Mouse (Mus musculus) regulatory T cell (primary cell): ENCODE data around the gene Zmynd10.

ENCODE experiments used
- in situ Hi-C: fragments of 300-600 bp; cut with MboI, MseI; formaldehyde crosslinking; loops from one replicate; pipeline ENCODE4 v1.15.1; 2025; ENCODE audit warnings: high pct_unique_total_duplicates

Gene Zmynd10

DNA sequence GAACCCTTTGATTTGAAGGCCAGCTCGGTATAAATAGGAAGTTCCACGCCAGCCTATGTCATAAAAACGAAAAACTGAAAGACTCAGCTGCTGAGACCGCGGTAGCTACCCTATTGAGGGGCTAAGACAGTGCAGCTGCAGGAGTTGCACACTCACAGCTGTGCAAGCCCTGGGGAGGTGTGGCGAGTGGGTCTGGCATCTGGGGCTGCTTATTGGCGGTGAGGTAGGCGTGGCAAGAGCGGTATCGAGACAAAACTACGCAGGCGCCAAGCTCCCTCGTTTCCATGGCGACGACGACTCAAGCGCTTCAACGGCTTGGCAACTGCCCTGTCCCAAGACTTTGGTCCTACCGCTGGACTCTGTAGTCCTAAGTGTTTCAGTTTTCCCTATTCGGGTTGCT is at the start of gene Zmynd10:
Gene Zmynd10, plus strand, starts transcription at position 273 of the 400 bp plus-strand sequence.
- in situ Hi-C loops, result loop anchor here (10.0 kb wide), 1 partner anchor 1182 kb away; the partner anchor contains the start of gene Dusp7

DNA sequence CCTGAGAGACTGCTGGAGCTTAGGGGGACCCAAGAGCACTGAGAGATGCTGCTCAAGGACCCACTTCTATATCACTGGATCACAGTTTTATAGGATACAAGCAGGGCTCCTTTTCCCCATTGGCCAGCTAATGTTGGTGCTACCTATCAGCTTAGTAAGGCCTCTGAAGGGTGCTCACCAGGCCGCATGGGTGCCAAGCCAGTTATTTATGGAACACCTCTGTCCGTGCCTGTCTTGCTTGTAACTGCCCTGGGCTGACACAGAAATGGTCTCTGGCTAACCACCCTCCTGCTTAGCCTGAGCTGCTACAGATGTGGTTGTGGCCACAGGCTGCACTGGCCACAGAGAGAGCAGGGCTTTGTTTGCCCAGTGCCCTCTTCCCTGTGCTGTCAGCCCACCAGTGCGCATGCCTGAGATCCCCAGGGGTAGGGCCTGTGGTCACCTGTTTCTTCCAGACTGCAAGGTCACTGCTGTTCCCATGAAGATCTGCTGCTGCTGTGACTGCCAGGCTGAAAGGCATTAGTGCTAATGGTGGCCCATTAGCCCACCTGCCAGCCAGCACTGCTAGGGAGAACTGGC is 46.3 kb upstream of the Zmynd10 start:
- in situ Hi-C loops, result no loop called here

DNA sequence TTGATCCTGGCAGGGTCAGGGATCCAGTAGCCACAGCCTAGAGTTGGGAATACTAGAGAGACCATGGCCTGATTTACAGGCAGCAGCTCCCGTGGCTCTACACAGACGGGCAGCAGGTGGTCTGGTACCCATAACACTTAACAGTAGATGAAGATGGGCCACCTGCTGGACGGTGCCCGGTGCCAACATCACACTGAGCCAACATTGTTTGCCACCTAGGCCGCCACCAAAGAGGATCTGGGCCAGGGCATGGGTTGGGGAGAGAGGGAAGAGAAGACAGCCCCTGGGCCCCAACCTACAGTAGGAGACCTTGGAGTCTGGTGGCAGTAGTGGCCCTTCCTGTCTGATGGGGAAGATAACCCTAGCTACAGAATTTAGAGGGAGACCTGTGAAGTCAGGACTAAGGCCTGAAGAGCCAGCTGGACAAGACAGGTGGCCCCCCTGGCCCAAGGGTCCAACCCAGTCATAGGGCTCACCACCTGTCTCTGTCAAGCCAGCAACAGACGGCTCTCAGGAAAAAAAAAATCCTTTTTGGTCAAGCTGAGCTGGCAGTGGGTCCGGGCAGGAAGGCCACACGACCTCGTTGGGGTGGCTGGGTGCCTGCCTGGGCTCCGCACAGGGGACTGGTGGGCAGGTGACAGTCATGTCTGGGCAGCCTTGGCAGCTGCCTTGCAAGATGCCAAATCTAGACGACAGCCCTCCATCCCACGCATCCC is 44.8 kb upstream of the Zmynd10 start:
- in situ Hi-C loops, result no loop called here

DNA sequence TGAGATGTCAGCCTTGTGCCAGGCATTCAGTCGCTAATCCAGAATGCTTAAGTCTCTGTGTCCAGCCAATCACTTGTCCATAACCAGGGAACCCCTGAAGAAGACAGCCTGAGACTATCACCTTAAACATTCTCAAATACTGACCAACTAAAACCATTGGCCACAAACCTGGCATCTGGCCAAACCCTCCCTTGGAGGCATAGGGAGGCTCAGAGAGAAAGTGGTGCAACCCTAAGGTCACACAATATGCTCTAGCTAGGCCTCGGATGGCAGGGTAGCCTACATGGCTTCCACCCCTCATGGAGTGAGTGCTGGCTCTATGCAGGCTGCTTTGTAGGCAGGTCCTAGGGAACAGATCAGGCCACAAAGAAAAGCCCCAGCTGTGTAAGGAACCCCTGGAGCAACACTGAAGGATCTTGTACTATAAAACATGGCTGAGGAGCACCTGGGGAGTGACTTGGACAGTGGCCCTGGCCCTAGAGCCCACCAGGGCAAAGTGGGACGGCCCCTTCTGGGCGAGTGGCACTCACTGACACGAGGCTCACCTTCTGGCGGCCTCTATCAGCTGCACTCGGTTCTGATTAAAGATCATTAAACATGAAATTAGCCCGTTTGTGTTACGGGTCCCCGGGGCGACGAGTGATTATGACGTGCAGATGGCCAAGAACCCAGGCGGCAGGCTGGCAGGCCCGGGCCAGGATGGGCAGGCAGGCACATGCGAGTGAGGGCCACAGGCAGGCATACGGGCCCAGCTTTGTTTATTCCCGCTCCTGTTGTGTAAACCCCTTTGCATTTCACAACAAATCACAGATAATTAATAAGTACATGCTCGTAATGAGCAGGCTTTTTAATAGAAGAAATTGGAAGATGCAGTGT is 42.2 kb upstream of the Zmynd10 start:
- in situ Hi-C loops, result no loop called here

DNA sequence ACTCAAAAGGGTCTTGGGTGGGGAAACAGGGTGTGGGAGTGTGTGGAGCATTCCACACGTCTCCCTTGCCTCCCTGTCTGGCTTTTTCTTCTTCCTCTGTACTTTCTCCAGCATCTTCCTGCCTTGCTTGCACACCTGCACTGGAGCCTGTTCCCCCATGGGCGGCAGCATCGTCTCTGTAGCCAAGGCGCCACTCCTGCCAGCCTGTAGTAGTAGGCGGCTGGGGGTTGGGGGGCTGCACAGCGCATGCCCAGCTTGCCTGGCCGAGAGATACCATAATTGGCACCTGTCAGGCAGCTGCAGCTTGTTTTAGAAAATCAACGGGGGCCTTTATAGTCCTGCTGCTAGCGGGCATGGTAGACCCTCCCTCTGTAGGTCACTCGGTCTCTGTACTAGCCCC is 38.8 kb upstream of the Zmynd10 start:
- in situ Hi-C loops, result no loop called here

DNA sequence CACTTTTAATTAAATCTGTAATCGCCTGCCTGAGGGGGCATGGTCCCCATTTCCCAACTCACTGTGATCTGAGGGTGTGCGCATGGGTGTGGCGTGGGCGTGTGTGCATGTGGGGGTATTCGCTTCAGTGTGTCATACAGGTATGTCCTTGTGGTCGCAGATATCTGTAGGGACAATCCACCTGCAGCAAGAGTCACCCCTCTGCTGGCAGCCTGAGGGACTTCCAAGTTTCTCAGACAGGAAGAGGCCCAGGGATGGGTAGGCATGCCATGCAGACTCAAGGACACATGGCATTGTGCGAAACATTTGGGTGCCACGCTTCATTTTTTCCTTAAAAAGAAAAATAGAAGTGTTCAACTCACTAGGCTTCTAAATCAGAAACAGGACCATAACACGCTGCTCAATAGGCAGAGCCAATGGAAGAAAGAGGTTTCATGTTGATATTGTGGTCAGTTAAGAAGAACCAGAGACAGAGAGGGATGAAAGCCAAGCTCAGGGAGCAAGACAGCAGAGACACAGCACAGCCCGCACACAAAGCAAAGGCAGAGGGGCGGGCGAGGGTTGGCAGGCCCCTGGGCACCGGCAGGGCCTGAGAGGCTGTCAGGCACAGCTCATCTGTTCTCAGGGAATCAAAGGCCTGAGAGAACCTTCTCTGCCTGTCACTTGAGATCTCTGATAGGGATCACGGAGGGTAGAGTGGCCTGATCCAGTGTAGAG is 36.6 kb upstream of the Zmynd10 start:
- in situ Hi-C loops, result loop anchor here (5.0 kb wide), 1 partner anchor 153 kb away; no protein-coding TSS in a partner anchor

DNA sequence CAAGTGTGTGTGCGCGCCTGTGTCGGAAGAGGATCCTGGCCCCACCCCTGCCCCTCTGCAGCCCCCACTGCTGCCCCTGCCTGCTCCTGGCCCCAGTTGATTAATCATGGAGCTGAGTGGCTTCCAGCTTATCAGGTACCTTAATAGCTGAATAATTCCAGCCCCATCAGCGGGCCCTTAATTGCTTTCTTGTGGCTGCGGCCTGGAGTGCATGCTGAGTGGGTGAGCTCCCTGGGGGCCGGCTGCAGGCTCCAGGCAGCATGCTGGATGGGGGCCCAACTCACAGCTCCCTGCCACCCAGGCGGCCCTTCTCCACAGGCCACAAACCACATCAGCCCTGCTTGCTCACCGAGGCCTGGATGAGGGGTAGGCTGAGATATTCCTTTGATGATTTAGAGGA is 35.7 kb upstream of the Zmynd10 start:
- in situ Hi-C loops, result loop anchor here (5.0 kb wide), 1 partner anchor 154 kb away; no protein-coding TSS in a partner anchor

DNA sequence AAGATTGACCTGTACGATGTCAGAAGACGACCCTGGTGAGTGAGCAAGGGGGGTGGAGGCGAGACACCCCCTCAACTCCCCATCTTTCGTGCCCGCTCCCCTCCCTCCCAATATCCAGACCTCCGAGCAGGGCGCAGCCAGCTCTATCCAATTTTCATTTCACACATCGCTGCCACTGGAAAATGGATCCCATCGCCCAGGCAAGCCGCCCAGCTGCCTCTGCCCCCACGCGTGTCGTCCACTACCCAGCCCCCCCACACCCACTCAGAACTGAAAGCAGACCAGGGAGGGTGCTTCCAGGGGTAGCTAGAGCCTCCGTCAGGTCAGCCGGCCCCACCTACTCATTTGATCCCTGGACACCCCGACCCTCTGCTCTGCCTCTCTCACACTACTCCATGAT is 34.8 kb upstream of the Zmynd10 start:
- in situ Hi-C loops, result loop anchor here (5.0 kb wide), 1 partner anchor 155 kb away; no protein-coding TSS in a partner anchor

DNA sequence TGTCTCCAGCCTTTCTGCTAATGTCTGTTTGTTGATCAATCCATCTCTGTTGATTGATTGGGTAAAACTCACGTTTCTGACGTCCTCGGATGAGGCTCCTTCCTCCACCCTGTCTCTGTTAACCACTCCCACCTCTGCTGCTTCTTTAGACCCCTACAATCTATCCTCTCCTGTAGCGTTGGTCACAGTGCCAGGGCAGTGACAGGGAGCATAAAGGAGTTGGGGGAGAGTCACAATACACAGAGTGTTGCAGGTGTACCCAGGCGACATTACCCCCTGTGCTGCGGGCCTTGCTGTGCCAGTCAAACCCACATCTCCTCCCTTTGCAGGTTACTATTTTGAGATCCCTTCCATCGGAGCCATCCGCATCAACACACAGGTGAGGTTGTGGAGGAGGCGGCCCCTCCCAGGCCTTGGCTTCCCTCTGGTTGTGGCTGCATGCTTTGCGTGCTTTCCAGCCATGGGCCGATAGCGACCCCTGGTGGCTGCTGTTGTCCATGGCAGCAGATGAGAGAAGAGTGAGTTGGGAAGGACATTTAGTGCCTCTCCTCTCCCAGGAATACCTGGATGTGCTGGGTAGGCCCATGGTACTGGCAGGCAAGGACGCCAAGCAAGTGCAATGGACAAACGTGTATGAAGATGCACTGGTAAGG is 32.7 kb upstream of the Zmynd10 start:
- in situ Hi-C loops, result loop anchor here (5.0 kb wide), 1 partner anchor 157 kb away; no protein-coding TSS in a partner anchor

DNA sequence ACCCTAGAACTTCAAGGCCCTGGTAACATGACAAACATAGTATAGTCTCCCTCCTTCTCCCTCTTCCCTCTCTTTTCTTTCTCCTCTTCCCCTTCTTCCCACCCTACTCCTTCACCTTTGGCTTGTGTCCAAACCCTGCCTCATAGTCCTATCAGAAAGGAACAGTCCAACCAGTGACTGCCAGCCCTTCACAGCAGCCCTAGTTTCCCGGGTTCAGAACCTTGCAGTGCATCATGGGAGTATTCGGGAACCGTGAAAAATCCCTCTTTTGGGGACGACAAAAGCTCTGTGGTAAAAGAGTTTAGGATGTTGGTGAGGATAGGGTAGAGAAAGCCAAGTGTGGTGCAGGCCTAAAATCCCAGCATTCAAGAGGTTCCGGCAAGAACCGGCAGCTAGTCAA is 26.8 kb upstream of the Zmynd10 start:
- in situ Hi-C loops, result no loop called here

DNA sequence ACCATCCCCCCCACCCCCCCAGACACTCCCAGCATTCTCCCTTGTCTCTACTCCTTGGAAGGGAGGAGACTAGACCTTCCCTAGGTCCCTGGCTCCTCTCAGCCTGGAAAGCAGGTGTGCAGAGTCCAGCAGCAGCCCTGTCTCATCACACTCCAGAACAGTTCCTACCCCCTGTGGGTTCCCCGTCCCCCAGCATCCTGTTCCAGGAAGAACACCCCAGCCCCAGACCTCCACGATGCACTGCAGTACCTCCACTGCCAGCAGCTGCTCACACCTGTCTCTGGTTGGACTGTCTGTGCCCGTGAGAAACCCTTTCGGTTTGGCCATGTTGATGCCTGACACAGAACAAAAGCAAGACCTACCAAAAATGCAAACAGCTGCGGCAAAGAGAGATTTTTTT is 25.9 kb upstream of the Zmynd10 start:
- in situ Hi-C loops, result no loop called here

DNA sequence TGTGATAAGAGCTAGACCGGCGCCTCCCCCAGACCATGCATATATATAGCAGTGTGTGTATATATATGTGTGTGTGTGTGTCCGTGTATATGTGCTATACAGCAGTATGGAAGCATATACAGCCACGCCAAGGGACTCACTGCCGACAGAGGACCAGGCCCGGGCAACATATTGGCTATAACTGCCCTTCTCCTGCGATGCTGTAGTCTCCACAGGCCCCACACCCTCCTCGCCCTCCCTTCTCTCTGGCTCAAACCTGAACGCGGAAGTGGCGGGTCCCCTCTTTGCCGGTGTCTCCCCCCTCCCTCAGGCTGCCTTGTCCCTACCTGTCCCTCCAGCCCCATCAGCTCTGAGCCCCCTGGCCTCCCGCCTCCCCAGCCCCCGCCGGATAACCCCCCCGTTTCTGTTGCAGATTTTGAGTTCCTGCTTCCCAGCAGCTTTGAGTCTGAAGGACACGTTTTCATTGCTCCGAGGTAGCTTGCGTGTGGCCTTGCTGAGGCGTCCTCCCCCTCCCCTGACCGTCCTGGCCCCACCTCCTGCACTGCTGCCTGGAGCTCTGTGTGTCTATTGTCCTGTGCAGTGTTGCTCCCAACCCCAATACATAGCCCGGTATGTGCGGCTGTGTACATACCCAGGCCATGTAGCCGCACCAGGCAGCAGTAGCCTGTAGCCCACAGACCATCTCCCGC is 25.2 kb upstream of the Zmynd10 start:
- in situ Hi-C loops, result no loop called here

DNA sequence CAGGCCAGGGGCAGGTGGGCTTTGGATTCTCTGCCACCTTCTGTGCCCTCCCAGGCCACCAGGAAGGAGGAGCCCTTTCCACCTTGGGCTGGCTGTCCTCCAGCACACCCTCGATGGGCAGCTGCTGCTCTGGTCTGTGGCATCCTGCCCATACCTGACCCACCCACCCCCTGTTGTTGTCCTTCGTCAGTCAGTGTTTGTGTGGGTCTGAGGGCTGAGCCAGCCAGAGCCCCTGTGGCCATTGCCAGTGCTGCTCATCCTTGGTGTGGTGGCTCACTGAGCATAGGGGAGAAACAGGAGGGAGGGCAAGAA is 24.7 kb upstream of the Zmynd10 start:
- in situ Hi-C loops, result no loop called here

DNA sequence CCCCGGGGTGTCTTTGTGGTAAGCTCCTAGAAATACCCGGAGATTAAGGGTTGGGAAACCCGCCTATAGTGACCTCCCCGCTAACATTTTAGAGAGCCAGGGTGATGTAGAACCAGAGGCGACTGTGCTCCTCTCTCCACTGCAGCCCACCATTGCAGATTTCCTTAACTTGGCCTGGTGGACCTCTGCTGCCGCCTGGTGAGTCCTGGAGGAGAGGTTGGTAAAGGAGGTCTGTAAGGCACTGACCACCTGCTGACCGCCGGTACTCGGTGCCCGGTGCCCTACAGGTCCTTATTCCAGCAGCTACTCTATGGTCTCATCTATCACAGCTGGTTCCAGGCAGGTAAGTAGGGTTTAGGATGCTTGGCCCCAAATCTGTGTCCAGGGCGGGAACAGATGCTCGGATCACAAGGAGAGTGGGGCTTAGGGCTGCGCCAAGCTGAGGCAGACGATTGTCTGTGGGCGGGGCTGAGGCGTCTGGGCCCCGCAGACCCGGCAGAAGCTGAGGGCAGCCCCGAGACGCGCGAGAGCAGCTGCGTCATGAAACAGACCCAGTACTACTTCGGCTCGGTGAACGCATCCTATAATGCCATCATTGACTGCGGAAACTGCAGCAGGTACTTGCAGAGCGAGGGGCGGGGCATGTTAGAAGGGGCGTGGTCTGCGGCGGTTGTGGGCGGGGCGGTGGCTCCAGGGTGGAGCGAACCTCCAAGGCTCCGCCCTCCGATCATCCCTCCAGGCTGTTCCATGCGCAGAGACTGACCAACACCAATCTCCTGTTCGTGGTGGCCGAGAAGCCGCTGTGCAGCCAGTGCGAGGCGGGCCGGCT is 20.7 kb upstream of the Zmynd10 start:
- in situ Hi-C loops, result no loop called here

DNA sequence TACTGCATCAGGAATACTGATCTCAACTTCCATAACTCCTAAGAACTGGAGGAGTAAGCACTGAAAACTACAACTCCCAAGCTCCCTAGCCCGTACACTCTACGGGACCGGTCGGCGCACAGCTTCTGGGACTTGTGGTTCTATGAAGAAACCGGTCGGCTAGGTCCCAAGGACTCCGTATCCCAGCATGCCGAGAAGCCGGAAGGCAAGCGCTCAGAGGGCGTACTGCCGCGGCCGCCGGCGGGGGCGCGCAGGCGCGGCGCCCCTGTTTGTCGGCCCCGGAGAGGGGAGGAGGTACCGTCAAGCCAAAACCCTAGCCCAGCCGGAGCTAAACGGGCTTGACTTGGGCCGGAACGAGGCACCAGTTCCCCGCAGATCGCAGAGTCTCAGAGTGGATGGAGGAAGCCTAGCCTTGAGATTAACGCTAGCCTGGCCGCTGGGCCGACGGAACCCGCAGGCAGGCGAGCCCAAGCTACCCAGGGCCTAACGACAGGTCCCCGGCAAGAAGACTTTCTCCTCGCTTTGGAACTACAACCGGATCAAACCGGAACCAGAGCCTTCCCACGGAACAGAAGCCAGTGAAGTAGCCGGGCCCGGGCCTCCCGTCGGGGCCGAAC is 13.2 kb upstream of the Zmynd10 start, which contains the start of gene Tmem115:
Gene Tmem115, plus strand, starts transcription at position 155 of the 617 bp plus-strand sequence.
- in situ Hi-C loops, result no loop called here

DNA sequence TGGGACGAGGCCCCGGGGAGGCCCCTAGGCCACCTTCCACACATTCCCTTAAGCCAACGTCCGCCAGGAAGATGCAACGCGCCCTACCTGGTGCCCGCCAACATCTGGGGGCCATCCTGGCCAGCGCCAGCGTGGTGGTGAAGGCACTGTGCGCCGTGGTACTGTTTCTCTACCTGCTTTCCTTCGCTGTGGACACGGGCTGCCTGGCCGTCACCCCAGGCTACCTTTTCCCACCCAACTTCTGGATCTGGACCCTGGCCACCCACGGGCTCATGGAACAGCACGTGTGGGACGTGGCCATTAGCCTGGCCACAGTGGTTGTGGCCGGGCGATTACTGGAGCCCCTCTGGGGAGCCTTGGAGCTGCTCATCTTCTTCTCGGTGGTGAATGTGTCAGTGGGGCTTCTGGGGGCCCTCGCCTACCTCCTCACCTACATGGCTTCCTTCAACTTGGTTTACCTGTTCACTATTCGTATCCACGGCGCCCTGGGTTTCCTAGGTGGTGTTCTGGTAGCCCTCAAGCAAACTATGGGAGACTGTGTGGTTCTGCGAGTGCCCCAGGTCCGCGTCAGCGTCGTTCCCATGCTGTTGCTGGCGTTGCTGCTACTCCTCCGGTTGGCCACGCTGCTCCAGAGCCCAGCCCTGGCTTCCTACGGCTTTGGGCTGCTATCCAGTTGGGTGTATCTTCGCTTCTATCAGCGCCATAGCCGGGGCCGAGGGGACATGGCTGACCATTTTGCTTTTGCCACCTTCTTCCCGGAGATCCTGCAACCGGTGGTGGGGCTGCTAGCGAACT is 12.5 kb upstream of the Zmynd10 start:
- in situ Hi-C loops, result no loop called here

DNA sequence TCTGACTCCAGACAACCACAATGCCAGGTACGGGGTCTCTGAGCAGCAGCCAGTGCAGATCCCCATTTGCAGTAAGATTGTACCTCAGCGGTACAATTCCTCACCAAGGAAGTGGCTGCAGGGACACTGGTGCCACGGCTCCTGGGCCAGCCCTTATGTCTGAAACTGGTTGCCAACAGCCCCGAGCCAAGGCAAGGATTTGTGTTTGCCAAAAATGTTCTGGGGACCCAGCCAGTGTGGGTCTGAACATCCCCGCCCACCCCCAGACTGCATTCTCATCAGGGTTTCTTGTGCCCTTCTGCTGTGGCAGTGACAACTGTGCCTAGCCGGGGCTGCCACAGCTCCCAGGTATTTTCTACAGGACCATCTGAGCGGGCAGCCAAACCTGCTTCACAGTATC is 8.9 kb upstream of the Zmynd10 start:
- in situ Hi-C loops, result no loop called here

DNA sequence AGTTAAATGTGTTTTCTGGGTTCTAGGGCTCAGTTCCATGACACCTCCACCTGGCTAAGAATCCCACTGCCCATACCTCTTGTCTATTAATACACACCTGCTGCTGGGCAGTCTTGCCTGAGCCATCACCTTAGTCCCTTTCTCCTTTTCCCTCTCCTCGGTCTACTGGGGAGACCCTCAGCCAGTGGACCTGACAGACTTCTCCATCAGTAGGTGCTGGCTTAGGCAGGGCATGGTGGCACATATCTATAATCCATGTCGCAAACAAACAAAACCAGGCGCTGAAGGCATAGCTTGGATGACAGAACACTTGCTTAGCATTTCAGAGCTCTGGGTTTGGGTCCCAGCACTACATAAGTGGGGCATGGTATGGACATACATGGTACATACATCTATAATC is 8.4 kb upstream of the Zmynd10 start:
- in situ Hi-C loops, result no loop called here
